Mouse (Mus musculus) macrophage (primary cell): ENCODE measurements around the gene Clptm1. TPM values are rescaled to one million over a fixed set of nuclear protein-coding genes. Genes with fewer than 3 reads are reported as not detected.
"Not testable (repeated sequence)": the region's sequence is repeated elsewhere in the genome, so short reads cannot be mapped to it uniquely, and the experiment has no call there.

ENCODE experiments used
- H3K27ac ChIP-seq: fragments of 350-480 bp; formaldehyde crosslinking; 2 replicates; pipeline ENCODE4 v1.9.0; 2021
- H3K36me3 ChIP-seq: fragments of 350-480 bp; formaldehyde crosslinking; 2 replicates; pipeline ENCODE4 v1.9.0; 2021; ENCODE audit errors: inconsistent target
- H3K4me3 ChIP-seq: fragments of 350-480 bp; formaldehyde crosslinking; 2 replicates; pipeline ENCODE4 v1.9.0; 2021; ENCODE audit errors: inconsistent target
- H3K79me2 ChIP-seq: fragments of 350-480 bp; formaldehyde crosslinking; 2 replicates; pipeline ENCODE4 v1.9.0; 2021; ENCODE audit errors: inconsistent target
- WGBS: methylation state at CpG from one replicate; pipeline ENCODE4 v1.1.7; 2026; ENCODE audit warnings: inconsistent platforms; ENCODE audit not compliant: missing documents; 5-methylcytosine and 5-hydroxymethylcytosine counted together
- polyA plus RNA-seq: library from polyadenylated mRNA; stranded (reverse); fragments of 250-400 nt; gene quantifications from 3 replicates; pipeline ENCODE4 v1.2.4, GENCODE M21; 2018; ENCODE audit warnings: inconsistent platforms

The Clptm1 gene
- polyA plus RNA-seq, 1 experiment from 2014 or later = 90.5 TPM

DNA sequence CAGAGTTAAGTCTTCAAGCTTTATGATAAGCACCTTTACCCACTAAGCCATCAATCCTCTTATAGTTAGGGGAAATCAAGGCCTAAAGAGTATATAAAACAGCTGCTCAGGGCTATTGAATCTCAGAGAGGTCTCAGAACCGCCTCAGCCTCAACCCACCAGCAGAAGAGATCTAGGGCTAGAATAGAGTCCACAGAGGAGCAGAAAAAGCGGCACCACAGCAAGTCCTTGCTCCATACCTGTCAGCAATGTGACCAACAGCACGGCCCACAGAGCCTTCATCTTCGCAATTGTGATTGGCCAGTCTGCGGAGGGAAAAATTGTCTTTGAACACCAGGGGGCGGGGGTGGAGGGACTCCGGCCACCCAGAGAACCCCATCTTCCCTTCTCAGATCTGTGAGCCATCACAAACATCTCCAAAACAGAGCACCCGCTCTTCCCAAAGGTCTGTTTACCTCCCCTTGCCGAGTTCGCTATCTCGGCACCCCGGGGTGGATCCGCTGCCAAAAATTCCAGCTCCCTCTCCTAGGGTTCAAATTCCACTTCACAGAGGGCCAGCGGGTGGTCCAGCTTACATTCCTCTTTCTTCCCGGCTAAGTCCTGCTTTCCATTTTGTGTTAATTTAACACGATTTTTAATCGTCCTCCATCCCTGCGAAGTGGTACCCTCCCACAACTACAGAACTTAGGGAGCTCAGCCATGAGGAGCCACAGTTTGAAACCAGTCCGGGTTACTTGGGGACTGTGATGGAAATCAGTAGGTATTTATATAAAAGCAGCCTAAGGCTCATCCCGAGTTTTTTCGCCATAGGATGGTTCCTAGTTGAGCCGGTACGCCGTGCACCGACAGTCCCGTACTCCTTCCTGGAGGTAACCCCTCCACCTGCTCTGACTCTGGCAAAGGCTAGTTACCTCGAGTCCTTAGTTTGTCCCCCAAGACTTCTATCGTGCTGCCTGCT is 33.4 kb upstream of the Clptm1 start:
- 34% methylated on average over 28 of the region's 28 CpGs for WGBS
- Histone ChIP-seq H3K4me3 (peak overlapping the region; percentile 21), H3K27ac (peak overlapping the region; percentile 72), H3K79me2 (peaks cover 30% of the 10 kb centered on the region; the same call in 1 of the 2 replicates), H3K36me3 (peaks cover 4% of the 10 kb centered on the region; the same call in 1 of the 2 replicates)

DNA sequence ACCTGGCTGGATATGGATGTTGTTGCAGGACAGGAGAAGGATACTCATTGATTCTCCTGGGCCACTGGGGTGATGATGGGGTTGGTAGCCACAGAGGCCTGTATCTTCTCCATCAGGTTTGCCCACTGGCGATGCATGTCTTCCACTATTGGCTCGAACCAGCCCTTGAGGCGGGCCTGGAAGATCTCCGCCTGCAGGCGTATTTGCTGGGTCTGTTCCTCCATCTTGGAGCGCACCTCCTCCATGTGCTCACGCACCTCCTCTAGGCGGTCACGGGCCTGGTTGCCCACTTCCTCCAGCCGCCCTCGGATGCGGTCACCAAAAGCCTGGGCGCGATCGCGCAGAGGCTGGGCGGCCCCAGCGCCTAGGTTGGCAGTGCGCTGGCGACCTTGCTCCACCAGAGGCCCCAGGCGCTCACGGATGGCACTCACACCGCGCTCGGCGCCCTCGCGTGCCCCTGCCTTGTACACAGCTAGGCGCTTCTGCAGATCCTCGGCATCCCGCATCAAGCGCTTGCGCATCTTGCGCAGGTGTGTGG is 31.6 kb upstream of the Clptm1 start:
- H3K27ac ChIP-seq = no peak overlapping the region
- whole genome bisulfite sequencing = 95% methylated on average over 34 of the region's 34 CpGs
- H3K36me3 ChIP-seq = peaks cover 4% of the 10 kb centered on the region; the same call in 1 of the 2 replicates
- H3K4me3 ChIP-seq = no peak overlapping the region
- peaks cover 30% of the 10 kb centered on the region; the same call in 1 of the 2 replicates for H3K79me2 ChIP-seq

DNA sequence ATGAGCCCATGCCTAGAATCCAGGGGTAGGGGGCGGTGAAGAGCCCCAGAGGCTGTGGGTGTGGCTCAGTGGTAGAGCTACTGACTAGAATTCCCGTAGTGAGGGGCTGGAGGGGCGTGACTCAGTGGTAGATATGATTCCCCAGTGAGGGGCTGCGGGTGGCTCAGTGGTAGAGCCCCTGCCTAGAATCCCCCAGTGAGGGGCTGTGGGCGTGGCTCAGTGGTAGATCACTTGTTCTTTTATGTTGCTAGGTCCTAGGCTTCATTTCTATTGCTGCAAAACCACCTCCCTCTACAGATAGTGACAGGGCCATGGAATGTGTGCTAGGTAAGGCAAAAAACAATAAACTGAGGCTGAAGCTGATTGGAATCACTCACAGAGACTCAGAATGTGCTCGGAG is 31.0 kb upstream of the Clptm1 start:
- 92% methylated on average over 6 of the region's 6 CpGs for WGBS
- H3K36me3 ChIP-seq = peaks cover 4% of the 10 kb centered on the region; the same call in 1 of the 2 replicates
- H3K27ac ChIP-seq = peak overlapping the region; percentile 55; the same call in 1 of the 2 replicates
- H3K79me2 ChIP-seq = peaks cover 30% of the 10 kb centered on the region; the same call in 1 of the 2 replicates
- no peak overlapping the region for H3K4me3 ChIP-seq

DNA sequence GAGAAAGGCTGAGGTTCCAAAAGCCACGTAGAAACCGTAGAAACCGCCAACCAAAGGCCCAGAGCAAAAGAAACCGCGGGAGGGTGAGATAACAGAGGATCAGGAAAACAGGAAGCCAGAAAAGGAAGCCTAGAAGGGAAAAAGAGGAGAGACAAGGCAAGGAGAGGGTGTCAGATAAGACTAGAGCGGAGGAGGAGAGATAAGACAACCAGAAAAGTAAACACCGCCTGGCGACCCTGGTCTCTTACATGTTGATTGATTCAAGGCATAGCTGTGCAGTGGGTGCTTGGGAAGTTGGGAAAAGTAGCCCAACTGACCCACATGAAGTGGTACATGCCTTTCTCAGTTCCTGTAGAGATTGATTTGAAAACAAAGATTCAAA is 30.4 kb upstream of the Clptm1 start:
- H3K36me3 ChIP-seq = peaks cover 4% of the 10 kb centered on the region; the same call in 1 of the 2 replicates
- 30% methylated on average over 8 of the region's 8 CpGs for WGBS
- H3K79me2 ChIP-seq = peaks cover 30% of the 10 kb centered on the region; the same call in 1 of the 2 replicates
- H3K27ac ChIP-seq = peak overlapping the region; percentile 55
- H3K4me3 ChIP-seq = no peak overlapping the region

DNA sequence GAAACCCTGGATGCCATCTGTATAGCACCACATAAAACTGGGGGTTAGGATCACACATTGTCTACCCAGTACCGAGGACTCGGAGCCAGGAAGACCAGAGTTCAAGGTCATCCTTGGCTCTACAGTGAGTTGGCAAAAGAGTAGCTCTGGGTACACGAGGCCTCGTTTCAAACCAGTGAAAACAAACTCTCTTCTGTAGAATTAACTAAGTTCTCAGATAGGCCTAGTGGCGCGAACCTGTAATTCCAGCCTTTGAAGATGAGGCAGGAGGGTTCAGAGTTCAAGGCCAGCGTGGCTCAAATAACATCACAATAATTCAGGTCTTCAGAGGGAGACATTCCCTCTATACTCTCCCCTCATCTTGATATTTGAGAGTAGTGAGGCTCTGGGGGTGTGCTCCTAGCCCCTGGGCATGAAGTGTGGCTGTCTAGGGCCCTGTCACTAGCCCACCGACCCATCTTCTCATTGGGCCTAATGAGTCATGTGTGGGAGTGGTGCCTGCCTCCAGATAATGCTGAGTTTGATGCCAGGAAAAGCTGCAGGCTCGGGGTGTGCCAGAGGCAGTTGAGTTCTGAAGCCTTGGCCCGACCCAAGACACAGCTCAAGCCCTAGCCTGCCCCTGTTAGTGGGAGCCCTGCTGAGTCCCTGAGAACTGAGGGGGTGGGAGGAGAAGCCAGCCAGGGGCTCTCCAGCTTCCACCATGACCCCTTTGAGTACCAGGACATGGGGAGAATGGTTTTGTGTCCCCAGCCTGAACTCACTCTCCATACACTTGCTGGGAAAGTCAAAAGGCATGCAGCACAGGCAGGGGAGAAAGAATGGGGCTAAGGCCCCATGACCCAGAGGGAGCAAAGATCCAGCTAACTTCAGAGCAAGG is 29.7 kb upstream of the Clptm1 start:
- Histone ChIP-seq H3K27ac (peak overlapping the region; percentile 55), H3K36me3 (peaks cover 4% of the 10 kb centered on the region; the same call in 1 of the 2 replicates), H3K4me3 (no peak overlapping the region), H3K79me2 (peaks cover 30% of the 10 kb centered on the region; the same call in 1 of the 2 replicates)
- 83% methylated on average over 10 of the region's 10 CpGs for WGBS

DNA sequence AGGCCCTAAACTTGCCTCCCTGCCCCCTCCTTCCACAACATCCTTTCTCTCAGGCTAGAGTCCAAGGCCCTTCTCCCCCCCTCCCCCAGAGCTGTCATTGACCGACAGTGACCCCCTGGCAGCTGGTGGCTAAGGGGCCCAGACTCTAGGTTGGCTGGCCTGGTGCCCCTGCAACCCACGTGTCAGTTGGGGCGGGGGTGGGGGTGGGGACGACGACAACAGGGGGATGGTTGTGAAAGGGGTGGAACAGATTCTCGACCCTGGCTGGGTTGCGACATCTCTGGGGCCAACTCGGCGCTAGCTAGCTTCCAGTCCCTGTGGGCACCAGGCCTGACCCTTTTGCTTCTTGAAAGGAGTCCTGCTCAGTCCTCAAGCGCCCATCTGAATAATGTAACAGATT is 28.6 kb upstream of the Clptm1 start:
- peak overlapping the region; percentile 55 for H3K27ac ChIP-seq
- H3K4me3 ChIP-seq = no peak overlapping the region
- H3K36me3 ChIP-seq = peaks cover 4% of the 10 kb centered on the region; the same call in 1 of the 2 replicates
- H3K79me2 ChIP-seq = peaks cover 25% of the 10 kb centered on the region; the same call in 1 of the 2 replicates
- 18% methylated on average over 9 of the region's 10 CpGs for WGBS

DNA sequence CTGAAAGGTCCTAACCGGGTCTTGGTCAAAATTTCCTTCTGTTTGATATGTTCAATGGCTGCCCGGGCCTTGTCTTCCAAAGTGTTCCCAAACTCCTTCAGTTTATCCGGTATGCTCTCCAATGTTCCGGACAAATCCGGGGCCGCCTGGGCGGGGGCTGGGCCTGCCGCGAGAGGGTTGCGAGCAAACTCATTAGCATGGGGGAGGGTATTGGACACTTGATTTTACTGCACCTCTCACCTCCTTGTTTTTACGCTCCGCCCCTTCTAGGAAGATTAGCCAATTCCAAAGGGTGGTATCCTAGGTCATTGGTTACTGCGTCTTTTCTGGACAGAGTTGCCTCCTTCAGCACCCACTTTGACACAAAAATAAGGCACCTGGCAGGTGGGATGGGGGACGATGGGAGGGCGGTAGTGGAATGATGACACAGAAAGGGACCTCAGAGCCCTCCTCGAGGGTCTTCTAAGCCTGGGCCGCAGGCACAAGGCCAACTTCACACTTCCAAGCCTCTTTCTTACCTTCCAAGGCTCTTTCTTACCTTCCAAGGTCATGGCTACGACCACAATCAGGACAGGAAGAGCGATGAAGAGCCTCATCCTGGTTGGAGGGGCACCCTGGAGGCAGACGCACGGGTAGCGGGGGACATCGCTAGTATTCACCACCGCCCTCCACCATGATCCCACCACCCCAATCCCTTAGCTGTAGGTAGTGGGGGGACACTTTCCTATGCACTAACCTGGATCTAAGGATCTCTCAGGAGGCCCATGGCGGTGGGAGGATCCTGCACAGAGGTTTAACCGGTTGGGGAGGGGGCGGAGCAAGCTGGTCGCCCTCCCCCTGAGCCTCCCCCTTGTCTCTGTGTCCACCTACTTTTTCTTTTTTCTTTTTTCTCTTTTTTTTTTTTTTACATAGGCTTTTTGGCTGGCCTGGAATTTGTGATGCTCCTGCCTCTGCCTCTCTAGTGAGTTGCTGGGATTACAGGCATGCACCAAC is 27.3 kb upstream of the Clptm1 start, which contains the start of gene Apoc1:
Gene Apoc1, minus strand, starts transcription at position 788 of the 993 bp plus-strand sequence.
- 92% methylated on average over 28 of the region's 28 CpGs for WGBS
- Histone ChIP-seq H3K27ac (peak within 1 kb of the TSS; percentile 55), H3K36me3 (peaks cover 4% of the 10 kb centered on the region; the same call in 1 of the 2 replicates), H3K79me2 (peaks cover 13% of the 10 kb centered on the region; the same call in 1 of the 2 replicates), H3K4me3 (no peak within 1 kb of the TSS)

DNA sequence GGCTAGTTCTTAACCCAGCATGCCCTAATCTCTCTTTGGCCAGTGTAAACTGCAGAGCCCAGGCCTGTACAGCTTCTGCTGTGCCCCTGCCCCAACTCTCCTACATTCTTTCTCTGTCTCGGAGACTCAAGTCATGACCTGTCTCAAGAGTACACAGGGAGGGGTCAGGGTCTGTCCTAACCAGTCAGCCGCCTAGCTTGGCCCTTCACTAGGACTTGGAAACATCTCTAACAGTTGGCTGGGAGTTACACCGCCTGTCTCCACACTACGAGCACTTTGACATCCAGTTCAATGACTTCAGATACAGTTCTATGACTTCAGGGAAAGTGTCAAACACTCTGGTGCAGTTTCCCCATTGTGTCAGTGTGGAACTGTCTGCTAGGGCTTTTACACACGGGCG is 26.6 kb upstream of the Clptm1 start:
- H3K36me3 ChIP-seq = peaks cover 4% of the 10 kb centered on the region; the same call in 1 of the 2 replicates
- no peak overlapping the region for H3K27ac ChIP-seq
- peaks cover 7% of the 10 kb centered on the region; the same call in 1 of the 2 replicates for H3K79me2 ChIP-seq
- no peak overlapping the region for H3K4me3 ChIP-seq
- WGBS = 91% methylated on average over 4 of the region's 6 CpGs

DNA sequence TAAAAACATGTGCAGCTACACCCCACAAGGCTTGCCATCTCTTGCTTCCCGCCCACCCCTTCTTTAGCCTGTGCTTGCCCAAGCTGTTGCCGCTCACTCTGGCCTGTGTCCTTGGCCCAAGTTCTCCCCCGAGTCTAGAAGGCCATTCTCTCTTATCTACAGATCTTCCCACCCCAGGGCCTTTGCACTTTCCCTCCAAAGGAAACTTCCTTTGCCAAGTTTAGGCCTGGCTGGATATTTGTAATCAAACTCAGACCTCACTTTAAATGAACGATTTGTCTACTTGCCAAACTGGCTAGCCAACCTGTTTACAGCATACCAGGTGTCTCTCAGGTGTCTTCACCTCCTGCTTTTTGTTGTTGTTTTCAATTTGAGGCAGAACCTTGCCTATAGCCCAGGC is 26.0 kb upstream of the Clptm1 start:
- Histone ChIP-seq H3K36me3 (no peaks in the 10 kb centered on the region), H3K27ac (no peak overlapping the region), H3K79me2 (peaks cover 1% of the 10 kb centered on the region; the same call in 1 of the 2 replicates), H3K4me3 (no peak overlapping the region)
- 98% methylated on average over 4 of the region's 4 CpGs for WGBS

DNA sequence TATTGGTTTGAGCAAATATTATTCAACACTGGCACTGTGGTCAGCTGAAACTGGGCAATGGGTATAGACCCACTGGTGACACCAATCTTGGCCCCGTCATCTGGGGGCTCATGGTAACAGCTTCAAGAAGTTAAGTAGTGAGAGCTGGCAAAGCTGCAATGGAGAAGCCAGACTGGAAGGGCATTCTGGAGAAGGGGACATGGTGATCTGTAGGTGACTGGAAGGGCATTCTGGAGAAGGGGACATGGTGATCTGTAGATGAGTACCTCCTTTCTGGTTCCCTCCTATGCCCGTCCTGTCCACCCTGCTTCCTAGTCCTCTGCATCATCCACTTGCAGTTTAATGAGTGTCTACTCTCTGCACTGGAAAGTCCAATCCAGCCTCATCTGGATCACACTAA is 23.8 kb upstream of the Clptm1 start:
- no peak overlapping the region for H3K27ac ChIP-seq
- no peak overlapping the region for H3K4me3 ChIP-seq
- H3K79me2 ChIP-seq = no peaks in the 10 kb centered on the region
- no peaks in the 10 kb centered on the region for H3K36me3 ChIP-seq
- WGBS = 100% methylated on average over 2 of the region's 2 CpGs

DNA sequence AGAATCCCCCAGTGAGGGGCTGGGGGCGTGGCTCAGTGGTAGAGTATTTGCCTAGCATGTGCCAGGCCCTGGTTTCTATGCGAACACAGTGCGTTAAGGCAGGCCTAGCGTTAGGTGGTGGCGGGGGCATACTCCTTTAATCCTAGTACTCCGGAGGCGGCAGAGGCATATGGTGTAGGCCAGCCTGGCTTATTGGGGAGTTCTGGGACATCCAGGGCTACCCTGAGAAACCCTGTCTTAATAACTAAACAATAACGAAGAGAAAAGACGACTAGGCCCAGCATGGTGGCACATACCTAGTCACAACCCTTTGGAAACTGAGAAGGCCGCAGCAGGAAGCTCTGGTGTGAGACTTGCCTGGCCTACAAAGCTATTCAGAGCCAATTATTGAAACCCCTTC is 23.3 kb upstream of the Clptm1 start:
- no peak overlapping the region for H3K4me3 ChIP-seq
- H3K79me2 ChIP-seq = no peaks in the 10 kb centered on the region
- H3K36me3 ChIP-seq = no peaks in the 10 kb centered on the region
- H3K27ac ChIP-seq = no peak overlapping the region
- WGBS = 93% methylated on average over 9 of the region's 10 CpGs

DNA sequence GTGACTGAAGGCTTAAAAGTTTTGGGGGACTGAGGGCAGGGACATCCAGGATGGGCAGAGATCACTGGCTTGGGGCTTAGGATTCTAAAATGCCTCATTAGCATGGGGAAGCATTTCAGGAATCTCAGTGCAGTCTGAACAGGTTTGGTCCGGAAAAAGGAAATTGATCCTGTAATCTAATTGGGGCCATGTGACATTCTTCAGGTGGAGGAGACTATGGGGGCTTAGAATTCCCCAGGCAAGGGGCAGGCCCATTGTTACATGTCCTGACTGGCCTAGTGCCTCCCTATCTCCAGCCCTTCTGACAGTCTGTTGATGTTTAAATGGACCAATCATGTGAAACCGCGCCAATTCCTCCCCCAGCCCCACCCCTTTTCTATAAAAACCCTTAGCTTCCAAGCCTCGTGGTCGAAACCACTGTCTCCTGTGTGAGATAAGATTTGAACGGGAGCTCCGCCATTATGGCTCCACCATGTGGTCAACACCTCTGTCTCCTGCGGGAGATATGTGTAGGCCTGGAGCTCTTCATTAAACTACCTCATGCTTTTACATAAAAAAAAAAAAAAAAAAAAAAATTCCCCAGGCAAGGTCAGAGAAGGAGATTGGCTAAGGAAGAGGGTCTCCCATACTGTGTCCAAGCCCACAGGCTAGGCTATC is 22.2 kb upstream of the Clptm1 start:
- WGBS = 75% methylated on average over 7 of the region's 8 CpGs
- H3K27ac ChIP-seq, H3K36me3 ChIP-seq: not testable (repeated sequence)

DNA sequence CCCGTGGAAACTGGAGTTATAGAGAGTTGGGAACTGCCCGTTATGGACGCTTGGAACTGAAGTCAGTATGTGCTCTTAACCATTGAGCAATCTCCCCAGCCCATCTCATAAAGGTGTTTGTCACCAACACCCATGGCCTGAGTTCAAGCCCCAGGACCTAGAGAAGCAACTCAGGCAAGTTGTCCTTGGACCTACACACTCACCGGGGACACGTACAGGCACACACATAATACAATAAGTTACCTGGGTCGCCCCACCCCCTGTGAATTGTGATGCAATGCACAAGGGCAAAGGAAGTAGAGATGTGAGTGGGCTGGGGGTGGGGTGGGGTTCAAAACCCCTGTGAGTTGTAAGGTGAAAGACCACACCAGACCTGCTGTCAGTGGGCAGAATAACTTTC is 21.7 kb upstream of the Clptm1 start:
- WGBS = 89% methylated on average over 6 of the region's 6 CpGs
- no peak overlapping the region for H3K27ac ChIP-seq
- no peaks in the 10 kb centered on the region for H3K79me2 ChIP-seq
- no peaks in the 10 kb centered on the region for H3K36me3 ChIP-seq
- no peak overlapping the region for H3K4me3 ChIP-seq

More for the DNA sequence above, 22.2 kb upstream of the Clptm1 start:
- H3K79me2 ChIP-seq, H3K4me3 ChIP-seq: not testable (repeated sequence)
